Mouse (Mus musculus): ENCODE measurements around the gene Cops6. TPM values are rescaled to one million over a fixed set of nuclear protein-coding genes. Genes with fewer than 3 reads are reported as not detected.

The Cops6 gene
- polyA plus RNA-seq, 1 experiment from 2014 or later, result 251 TPM

- Histone ChIP-seq H3K9me3 (ENCODE audit: control insufficient read depth, low read length) (no peaks in the 10 kb centered on the region), H3K27ac (ENCODE audit: low read depth, low read length) (peak within 1 kb of the TSS; percentile 100), H3K4me1 (replicated peaks; ENCODE audit: control insufficient read depth, insufficient read depth, low read length) (peaks cover 14% of the 10 kb centered on the region), H3K36me3 (ENCODE audit: control insufficient read depth, insufficient read depth, low read length) (peaks cover 48% of the 10 kb centered on the region), H3K27me3 (replicated peaks; ENCODE audit: control insufficient read depth, insufficient read depth, low read length) (no peaks in the 10 kb centered on the region), H3K4me2 (peak within 1 kb of the TSS; percentile 77), H3K9ac (ENCODE audit: low read depth, low read length) (peak within 1 kb of the TSS; percentile 98), H3K4me3 (ENCODE audit: low read depth, low read length) (peak within 1 kb of the TSS; percentile 92)
- under 1% methylated on average over 54 of the region's 54 CpGs for WGBS
- DNase-seq (ENCODE audit: low spot score), result peak; percentile 88
- ATAC-seq (replicated peaks; ENCODE audit: low FRiP score), result peak; percentile 88
Observed at GRCm38 (mm10) chr5:138171695-138172491, 11.0 kb downstream of the Cops6 start, which contains the start of the genes Ap4m1 and Mcm7. Gene Ap4m1 (plus strand): TSS chr5:138172002. Gene Mcm7 (minus strand): TSS chr5:138172422.

DNA sequence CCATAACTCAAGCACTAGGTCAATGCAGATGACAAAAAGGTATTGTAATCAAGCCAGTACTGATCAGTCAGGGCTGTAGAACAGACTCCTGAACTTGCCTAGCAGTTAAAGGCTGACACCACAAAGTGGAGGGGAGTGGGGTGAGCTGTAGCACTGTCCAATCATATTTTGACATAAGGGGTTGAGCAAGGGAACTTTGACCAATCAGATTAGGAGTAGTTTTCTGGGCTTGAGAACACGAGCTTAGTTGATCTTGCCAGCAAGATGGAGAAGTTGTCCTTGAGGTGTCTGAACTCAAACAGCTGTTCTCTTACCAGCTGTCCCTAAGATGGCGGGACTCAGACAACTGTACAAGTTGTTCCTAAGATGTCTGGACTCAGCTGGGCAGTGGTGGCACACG, 12.3 kb downstream of the Cops6 start:
- Histone ChIP-seq H3K36me3 (ENCODE audit: control insufficient read depth, insufficient read depth, low read length) (peaks cover 42% of the 10 kb centered on the region), H3K27ac (ENCODE audit: low read depth, low read length) (no peak overlapping the region), H3K4me1 (replicated peaks; ENCODE audit: control insufficient read depth, insufficient read depth, low read length) (peaks cover 14% of the 10 kb centered on the region), H3K9me3 (ENCODE audit: control insufficient read depth, low read length) (no peaks in the 10 kb centered on the region), H3K9ac (ENCODE audit: low read depth, low read length) (no peak overlapping the region), H3K4me3 (ENCODE audit: low read depth, low read length) (peak overlapping the region; percentile 92), H3K27me3 (replicated peaks; ENCODE audit: control insufficient read depth, insufficient read depth, low read length) (no peaks in the 10 kb centered on the region), H3K4me2 (peak overlapping the region; percentile 74)
- ATAC-seq (replicated peaks; ENCODE audit: low FRiP score) (no peak), DNase-seq (ENCODE audit: low spot score) (no peak)
- WGBS, result 75% methylated on average over 3 of the region's 3 CpGs

DNA sequence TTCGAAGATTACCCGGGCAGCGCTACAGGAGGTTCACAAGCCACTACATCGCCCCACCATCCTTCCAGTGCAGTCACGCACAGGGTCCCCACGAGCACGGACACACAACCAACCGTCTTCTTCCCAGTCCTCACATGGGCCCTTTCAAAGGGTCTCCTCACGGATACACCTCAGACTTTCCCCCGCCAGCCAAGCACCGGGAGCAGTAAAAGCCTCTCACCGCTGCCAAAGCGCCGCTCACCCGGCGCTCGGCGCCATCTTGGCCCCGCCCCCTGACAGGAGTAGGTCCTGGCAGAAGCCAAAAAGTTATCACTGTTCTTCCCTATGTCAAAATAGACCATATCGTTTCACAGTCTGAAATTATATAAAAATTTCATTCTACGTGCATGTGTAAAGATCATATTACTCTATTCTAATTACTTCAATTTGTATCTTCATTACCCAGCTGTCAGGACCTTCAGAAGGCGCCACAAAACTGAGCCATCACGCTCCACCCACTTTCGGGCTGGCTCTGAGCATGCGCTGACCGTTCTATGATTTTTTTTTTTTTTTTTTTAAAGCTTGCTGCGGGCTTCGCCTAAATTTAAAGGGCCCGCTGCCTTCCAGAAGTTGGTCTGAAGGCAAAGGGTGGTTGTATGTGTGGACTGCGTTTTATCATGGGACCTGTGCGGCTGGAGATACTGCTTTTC, 26.2 kb downstream of the Cops6 start, which contains the start of the genes Taf6 and Cnpy4:
Taf6 (minus strand) TSS at position 502 of the 689 bp plus-strand sequence.
Cnpy4 (plus strand) TSS at position 536 of the 689 bp plus-strand sequence.
- Histone ChIP-seq H3K9me3 (ENCODE audit: control insufficient read depth, low read length) (no peaks in the 10 kb centered on the region), H3K4me2 (peak within 1 kb of the TSS; percentile 74), H3K4me1 (replicated peaks; ENCODE audit: control insufficient read depth, insufficient read depth, low read length) (peaks cover 15% of the 10 kb centered on the region), H3K9ac (ENCODE audit: low read depth, low read length) (peak within 1 kb of the TSS; percentile 86), H3K27ac (ENCODE audit: low read depth, low read length) (peak within 1 kb of the TSS; percentile 70; the same call in 1 of the 2 replicates), H3K36me3 (ENCODE audit: control insufficient read depth, insufficient read depth, low read length) (peaks cover 20% of the 10 kb centered on the region), H3K4me3 (ENCODE audit: low read depth, low read length) (peak within 1 kb of the TSS; percentile 74), H3K27me3 (replicated peaks; ENCODE audit: control insufficient read depth, insufficient read depth, low read length) (no peaks in the 10 kb centered on the region)
- peak; percentile 81 for ATAC-seq (replicated peaks; ENCODE audit: low FRiP score)
- peak; percentile 78 for DNase-seq (ENCODE audit: low spot score)
- WGBS, result under 1% methylated on average over 31 of the region's 31 CpGs

GRCm38 (mm10) chr5:138187661-138188306, 26.9 kb downstream of the Cops6 start:
- DNase-seq (ENCODE audit: low spot score), result no peak
- Histone ChIP-seq H3K27ac (ENCODE audit: low read depth, low read length) (peak overlapping the region; percentile 70; the same call in 1 of the 2 replicates), H3K9ac (ENCODE audit: low read depth, low read length) (peak overlapping the region; percentile 86), H3K4me3 (ENCODE audit: low read depth, low read length) (peak overlapping the region; percentile 74), H3K36me3 (ENCODE audit: control insufficient read depth, insufficient read depth, low read length) (peaks cover 14% of the 10 kb centered on the region), H3K27me3 (replicated peaks; ENCODE audit: control insufficient read depth, insufficient read depth, low read length) (no peaks in the 10 kb centered on the region), H3K9me3 (ENCODE audit: control insufficient read depth, low read length) (no peaks in the 10 kb centered on the region), H3K4me2 (peak overlapping the region; percentile 74), H3K4me1 (replicated peaks; ENCODE audit: control insufficient read depth, insufficient read depth, low read length) (peaks cover 15% of the 10 kb centered on the region)
- ATAC-seq (replicated peaks; ENCODE audit: low FRiP score), result peak; percentile 80
- 0% methylated on average over 10 of the region's 10 CpGs for WGBS

DNA sequence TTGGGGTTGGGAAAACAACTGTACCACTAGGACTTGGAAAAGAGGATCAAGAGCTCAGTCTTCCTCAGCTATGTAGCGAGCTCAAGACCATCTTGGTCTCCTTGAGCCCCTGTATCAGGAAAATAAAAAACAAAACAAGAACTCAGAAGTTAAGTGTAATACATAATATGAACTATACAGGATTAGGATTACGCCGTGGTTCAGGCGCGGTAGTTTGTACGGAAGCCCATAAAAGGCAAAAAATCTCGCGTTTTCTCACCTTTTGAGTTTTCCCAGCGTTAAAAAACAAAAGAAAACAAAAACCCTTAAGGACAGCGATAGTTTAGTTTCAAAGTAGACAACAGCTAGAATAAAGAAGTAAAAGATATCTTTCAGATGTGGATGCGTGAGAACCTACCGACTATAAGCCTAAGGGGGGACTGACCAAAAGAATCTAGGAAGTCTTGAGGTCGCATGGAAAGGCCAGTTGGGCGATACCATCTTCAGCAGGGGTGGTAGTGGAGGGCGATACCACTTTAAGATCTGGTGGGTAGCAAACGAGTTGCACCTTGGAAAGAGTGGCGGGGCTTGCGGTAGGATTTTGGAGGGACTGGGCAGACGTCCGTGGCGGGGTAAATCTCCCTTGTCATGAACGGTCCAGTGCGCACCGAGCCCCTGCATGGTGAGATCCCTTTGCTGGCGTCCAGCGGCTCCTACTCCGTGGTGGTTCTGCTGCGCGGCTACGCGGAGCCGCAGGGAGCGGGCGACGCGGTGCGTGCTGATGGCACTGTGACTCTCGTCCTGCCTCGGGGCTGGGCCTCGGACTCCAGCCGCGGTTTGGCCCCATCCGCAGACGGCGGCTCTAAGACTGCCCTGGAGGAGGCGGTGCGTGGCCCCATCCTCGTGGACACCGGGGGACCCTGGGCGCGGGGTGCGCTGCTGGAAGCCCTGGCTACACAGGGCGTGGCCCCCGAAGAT, 33.2 kb downstream of the Cops6 start, which contains the start of gene Mblac1:
Mblac1 (plus strand) TSS at position 544 of the 957 bp plus-strand sequence.
- H3K4me3 ChIP-seq (ENCODE audit: low read depth, low read length), result peak within 1 kb of the TSS; percentile 77
- peak within 1 kb of the TSS; percentile 99 for H3K4me2 ChIP-seq
- WGBS, result 6% methylated on average over 54 of the region's 54 CpGs
- H3K27ac ChIP-seq (ENCODE audit: low read depth, low read length), result peak within 1 kb of the TSS; percentile 35
- ATAC-seq (replicated peaks; ENCODE audit: low FRiP score), result peak; percentile 79
- H3K9me3 ChIP-seq (ENCODE audit: control insufficient read depth, low read length), result no peaks in the 10 kb centered on the region
- H3K27me3 ChIP-seq (replicated peaks; ENCODE audit: control insufficient read depth, insufficient read depth, low read length), result no peaks in the 10 kb centered on the region
- DNase-seq (ENCODE audit: low spot score), result peak; percentile 84
- H3K36me3 ChIP-seq (ENCODE audit: control insufficient read depth, insufficient read depth, low read length), result 0 out of 2 replicates have a peak, but pooled peaks cover 4% of the 10 kb centered on the region
- no peaks in the 10 kb centered on the region; the same call in 1 of the 2 replicates for H3K4me1 ChIP-seq (replicated peaks; ENCODE audit: control insufficient read depth, insufficient read depth, low read length)
- H3K9ac ChIP-seq (ENCODE audit: low read depth, low read length), result peak within 1 kb of the TSS; percentile 91

DNA sequence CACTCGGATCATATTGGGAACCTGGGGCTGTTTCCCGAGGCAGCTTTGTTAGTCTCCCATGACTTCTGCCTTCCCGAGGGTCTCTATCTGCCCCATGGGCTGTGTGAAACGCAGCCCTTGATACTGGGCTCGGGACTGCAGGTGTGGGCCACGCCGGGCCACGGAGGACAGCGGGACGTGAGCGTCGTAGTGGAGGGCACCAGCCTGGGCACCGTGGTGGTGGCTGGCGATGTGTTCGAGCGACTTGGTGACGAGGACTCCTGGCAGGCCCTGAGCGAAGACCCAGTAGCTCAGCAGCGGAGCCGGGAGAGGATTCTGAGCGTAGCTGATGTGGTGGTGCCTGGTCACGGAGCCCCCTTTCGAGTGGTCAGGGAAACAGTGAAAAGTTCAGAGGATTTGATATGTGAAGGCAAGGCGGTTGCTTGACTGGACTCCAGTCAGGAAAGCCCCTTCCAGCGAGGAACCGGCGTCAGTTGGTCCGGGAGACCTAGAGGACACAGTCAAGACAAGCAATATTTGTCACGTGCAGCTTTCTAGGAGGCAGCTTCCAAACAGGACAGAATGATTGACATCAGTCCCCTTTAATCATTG, 34.0 kb downstream of the Cops6 start:
- Histone ChIP-seq H3K36me3 (ENCODE audit: control insufficient read depth, insufficient read depth, low read length) (0 out of 2 replicates have a peak, but pooled peaks cover 4% of the 10 kb centered on the region), H3K27ac (ENCODE audit: low read depth, low read length) (peak overlapping the region; percentile 35), H3K4me3 (ENCODE audit: low read depth, low read length) (peak overlapping the region; percentile 77), H3K27me3 (replicated peaks; ENCODE audit: control insufficient read depth, insufficient read depth, low read length) (no peaks in the 10 kb centered on the region), H3K9ac (ENCODE audit: low read depth, low read length) (peak overlapping the region; percentile 91), H3K9me3 (ENCODE audit: control insufficient read depth, low read length) (no peaks in the 10 kb centered on the region), H3K4me2 (peak overlapping the region; percentile 99), H3K4me1 (replicated peaks; ENCODE audit: control insufficient read depth, insufficient read depth, low read length) (no peaks in the 10 kb centered on the region; the same call in 1 of the 2 replicates)
- DNase-seq (ENCODE audit: low spot score), result peak; percentile 63
- ATAC-seq (replicated peaks; ENCODE audit: low FRiP score), result peak; percentile 50
- WGBS, result 3% methylated on average over 29 of the region's 29 CpGs

DNA sequence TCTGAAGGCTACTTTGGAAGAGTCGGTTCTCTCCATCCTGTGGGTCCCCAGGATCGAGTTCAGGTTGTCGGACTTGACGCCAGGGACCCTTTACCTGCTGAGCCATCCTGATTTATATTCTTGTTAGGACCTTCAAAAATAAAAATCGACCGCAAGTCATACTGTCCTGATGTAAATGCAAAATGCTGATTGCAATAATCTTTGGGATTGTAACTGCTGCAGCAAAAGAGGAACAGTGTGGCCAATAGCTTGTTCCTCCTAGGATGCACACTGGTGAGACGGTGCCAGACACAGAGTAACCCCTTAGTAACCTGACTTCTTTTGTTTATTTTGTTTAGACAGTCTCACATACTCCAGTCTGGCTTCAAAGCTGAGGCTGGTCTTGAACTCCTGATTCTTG, 34.6 kb downstream of the Cops6 start:
- no peaks in the 10 kb centered on the region for H3K36me3 ChIP-seq (ENCODE audit: control insufficient read depth, insufficient read depth, low read length)
- no peaks in the 10 kb centered on the region for H3K9me3 ChIP-seq (ENCODE audit: control insufficient read depth, low read length)
- H3K4me3 ChIP-seq (ENCODE audit: low read depth, low read length), result peak overlapping the region; percentile 77
- H3K4me1 ChIP-seq (replicated peaks; ENCODE audit: control insufficient read depth, insufficient read depth, low read length), result no peaks in the 10 kb centered on the region; the same call in 1 of the 2 replicates
- no peak overlapping the region for H3K27ac ChIP-seq (ENCODE audit: low read depth, low read length)
- H3K27me3 ChIP-seq (replicated peaks; ENCODE audit: control insufficient read depth, insufficient read depth, low read length), result no peaks in the 10 kb centered on the region
- no peak for ATAC-seq (replicated peaks; ENCODE audit: low FRiP score)
- no peak overlapping the region for H3K9ac ChIP-seq (ENCODE audit: low read depth, low read length)
- no peak for DNase-seq (ENCODE audit: low spot score)
- WGBS, result 73% methylated on average over 7 of the region's 7 CpGs
- peak overlapping the region; percentile 99 for H3K4me2 ChIP-seq

All from liver, embryonic 11.5 days (tissue).